Mouse (Mus musculus) monocyte, adult 5-6 weeks (primary cell): Measurements from ENCODE around the gene Fam131a. TPM values are rescaled to one million over a fixed set of nuclear protein-coding genes. Genes with fewer than 3 reads are reported as not detected.

Experiments used
- ATAC-seq: fragments of 153-309, 156-312 bp; replicated peaks from 2 replicates; pipeline ENCODE4 v1.8.0; 2017; ENCODE audit warnings: mild to moderate bottlenecking; ENCODE audit not compliant: low TSS enrichment, insufficient number of reproducible peaks, severe bottlenecking, poor library complexity, low FRiP score
- total RNA-seq: library from RNA; stranded (forward); fragments of 200-1000, 200-491, 200-594 nt; gene quantifications from 3 replicates; pipeline ENCODE4 v1.2.3, GENCODE M21; 2017

Gene Fam131a
- total RNA-seq, 1 experiment from 2014 or later, result 5.8 TPM

DNA sequence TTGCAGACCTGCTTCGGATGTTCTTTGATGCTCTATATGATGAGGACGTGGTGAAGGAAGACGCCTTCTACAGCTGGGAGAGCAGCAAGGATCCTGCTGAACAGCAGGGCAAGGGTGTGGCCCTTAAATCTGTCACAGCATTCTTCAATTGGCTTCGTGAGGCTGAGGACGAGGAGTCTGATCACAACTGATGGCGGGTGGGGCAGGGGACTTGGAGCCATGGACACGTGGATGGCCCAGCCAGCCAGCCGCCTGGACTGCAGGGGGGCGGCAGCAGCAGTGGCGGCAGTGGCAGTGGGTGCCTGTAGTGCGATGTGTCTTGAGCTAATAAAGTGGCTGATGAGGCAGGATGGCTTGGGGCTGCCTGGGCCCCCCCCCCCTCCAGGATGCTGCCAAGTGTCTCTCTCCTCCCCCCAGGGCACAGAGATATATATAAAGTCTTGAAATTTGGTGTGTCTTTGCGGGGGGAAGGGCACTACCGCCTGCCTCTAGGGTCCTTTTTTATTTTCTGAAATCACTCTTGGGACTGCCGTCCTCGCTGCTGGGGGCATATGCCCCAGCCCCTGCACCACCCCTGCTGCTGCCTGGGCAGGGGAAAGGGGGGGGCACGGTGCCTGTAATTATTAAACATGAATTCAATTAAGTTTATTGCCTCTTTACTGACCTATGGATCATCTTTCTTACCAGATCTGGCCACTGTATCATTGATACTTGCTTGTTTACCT, 638 bp upstream of the Fam131a start:
- no peak for ATAC-seq

- 0 out of 2 replicates have a peak, but pooled peaks have one; percentile 28 for ATAC-seq
Observed at GRCm38 (mm10) chr16:20694781-20695180, 1.7 kb downstream of the Fam131a start.

GRCm38 (mm10) chr16:20695622-20696323, 2.7 kb downstream of the Fam131a start:
- ATAC-seq, result no peak

- ATAC-seq, result no peak
Observed at GRCm38 (mm10) chr16:20699266-20699665, 6.2 kb downstream of the Fam131a start.

DNA sequence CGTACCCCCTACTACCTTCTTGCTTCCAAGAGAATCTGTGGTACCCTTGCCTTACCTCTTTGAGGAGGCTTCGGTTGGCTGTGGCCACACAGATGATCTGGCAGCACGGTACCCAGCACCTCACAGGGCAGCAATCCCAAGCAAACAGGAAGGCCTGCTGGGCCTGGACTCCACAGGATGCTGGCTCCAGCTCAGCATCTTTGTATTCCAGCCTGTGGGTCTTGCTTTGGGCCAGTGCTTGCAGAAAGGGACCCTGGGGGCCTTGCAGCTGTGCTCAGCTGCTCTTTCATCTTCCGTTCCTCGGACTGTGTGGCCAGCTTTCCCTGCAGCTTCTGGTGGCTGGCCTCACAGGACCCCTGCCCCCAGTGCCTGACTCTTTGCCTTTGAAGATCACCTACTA, 7.0 kb downstream of the Fam131a start:
- ATAC-seq, result no peak

- ATAC-seq, result no peak
Observed at GRCm38 (mm10) chr16:20701316-20701715, 8.3 kb downstream of the Fam131a start.

DNA sequence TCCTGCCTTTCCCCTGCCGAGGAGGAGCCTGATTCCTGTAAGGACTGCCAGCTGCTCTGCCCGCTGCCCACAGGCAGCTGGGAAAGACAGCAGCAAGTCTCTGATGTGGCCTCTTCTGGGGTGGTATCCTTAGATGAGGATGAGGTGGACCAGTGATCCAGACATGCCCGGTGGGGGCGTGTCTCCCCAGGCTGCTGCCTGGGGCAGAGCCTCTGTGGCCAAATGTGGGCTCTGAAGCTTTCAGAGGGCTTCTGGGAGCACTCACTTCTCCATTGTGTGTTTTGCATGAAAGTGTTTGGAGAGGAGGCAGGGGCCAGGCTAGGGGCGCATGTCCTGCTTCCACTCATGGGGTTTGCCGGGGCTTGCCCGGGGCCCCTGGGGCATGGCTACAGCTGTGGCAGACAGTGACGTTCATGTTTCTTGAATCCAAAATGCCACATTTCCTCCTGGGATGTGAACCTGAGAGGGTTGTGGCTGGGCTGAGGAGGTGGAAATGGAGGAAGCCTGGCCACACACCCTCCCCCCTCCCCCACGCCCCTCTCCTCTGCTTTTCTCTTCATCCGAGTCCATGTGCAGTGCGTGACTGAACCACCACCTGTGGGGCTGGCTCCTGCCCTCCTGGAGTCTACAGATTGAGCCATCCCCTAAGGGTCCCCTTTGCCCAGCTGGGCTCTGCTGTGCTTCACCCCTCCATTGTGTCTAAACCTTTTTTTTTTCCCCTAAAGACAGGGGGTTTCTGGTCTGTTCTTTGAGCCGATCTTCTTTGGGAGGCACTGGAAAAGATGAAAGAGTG, 8.9 kb downstream of the Fam131a start:
- no peak for ATAC-seq

- ATAC-seq, result 0 out of 2 replicates have a peak, but pooled peaks have one; percentile 29
Observed at GRCm38 (mm10) chr16:20702522-20702893, 9.5 kb downstream of the Fam131a start.

- ATAC-seq, result no peak
Observed at GRCm38 (mm10) chr16:20703071-20703470, 10.0 kb downstream of the Fam131a start.

DNA sequence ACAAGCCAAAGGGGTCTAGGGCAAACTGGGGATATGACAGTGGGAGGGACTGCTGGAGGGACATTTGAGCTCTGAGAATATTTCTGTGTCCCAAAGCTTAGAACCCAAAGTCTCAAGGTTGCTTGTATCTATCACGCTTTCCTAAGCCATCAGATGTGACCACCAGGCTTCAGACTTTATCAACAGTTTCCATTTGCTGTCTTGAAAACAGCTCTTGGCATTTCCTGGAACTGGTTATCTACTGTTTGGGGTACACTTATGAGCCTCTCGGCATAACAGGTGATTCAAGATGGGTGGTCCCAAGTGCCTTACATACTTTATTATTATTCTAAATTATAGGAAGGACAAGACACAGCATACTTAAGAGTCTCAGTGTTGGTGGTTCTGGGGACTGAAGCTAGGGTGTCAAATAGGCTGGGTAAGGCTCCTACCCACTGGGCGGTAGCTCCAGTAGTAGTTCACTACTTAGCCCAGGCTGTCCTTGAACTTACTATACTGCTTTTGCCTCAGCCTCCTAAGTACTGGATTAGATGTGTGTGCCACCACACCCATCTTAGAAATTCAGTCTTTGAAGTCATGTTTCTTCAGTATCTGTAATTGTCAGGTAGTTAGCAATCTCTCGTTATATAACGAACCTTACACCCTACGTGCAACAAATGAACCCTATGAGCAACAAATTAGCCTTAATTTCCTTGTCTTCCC, 10.8 kb downstream of the Fam131a start:
- no peak for ATAC-seq

DNA sequence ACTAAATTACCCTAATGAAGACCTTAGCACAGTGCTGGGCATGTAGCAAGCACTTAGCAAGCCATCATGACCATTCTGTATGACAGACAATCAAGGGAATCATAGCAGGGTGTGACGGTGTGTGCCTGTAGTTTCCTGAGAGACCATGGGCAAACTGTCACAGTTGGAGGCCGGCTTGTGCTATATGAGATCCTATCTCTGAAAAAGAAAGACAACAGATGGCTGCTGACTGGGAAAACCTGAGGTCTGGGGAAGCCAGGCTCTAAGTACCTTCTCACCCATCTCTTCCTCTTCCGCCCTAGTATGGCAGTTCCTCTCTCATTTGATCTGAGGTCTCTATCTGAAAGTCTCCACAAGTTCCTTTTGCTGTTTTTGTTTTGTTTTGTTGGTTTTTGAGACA, 12.7 kb downstream of the Fam131a start:
- ATAC-seq, result no peak

DNA sequence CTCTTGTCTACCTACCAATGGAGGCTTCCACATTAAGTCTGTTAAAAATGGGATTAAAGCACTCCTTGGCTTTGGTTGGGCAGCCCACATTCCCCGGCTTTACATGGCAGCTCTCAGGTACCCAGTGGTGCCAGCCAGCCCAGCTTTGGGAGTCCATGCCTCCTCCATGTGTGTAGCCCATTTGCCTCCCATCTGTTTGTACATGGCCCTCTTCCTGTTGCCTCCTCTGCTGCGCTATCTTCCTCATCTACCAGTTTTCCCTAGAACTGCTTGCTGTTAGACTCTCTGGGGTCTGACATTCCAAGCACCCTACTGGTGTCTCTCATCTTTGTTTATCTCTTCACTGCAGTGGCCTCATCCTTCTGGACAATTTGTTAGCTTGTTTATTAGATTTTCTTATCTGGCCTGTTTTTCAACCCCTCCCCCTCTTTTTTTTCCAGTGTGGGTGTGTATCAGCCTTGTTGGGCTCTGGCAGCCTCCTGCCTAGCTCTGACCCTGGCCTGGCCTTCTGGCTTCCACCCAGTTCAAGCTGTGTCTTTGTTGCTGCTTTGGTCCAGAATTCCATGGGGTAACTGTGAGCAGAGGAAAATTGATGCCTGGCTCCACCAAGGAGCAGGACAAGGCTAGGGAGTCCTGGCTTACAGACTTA, 13.5 kb downstream of the Fam131a start:
- no peak for ATAC-seq

GRCm38 (mm10) chr16:20708220-20708938, 15.3 kb downstream of the Fam131a start:
- no peak for ATAC-seq

- no peak for ATAC-seq
Observed at GRCm38 (mm10) chr16:20708939-20709734, 16.1 kb downstream of the Fam131a start.

DNA sequence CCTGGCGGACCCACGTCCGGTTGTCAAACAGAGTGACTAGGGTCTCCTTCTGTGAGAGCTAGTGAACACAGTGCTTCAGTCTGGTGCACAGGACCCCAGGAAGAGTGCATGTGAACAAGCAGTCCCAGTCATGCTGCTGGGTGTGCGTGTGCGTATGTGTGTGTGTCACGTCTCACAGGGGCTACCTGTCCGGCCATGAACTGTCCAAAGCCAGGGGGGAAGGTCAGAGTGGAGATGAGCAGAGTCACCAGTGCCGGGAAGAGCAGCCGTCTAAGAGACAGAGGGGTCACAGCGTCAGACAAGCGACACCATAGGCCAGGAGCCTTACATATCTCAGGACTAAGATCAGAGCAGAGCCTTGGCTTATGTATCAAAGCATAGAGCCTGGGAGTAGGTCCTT, 17.3 kb downstream of the Fam131a start:
- ATAC-seq, result no peak

DNA sequence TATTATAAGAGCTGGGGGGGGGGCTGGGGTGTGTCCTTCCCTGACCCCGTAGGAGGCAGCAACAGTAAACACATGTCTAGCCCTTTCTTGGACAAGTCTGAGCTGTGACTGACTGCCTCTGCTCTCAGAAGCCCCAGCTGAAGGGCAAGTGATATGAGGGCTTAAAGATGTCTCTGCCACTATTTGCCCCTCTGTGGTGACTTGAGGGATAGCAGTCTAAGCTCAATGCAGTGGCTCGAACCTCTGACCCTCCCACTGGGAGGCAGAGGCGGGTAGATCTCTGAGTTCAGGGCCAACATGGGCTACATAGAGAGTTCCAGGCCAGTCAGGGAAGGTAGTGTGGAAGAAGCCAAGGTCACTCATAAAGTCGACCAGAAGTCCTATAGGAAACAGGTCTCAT, 17.8 kb downstream of the Fam131a start:
- no peak for ATAC-seq

DNA sequence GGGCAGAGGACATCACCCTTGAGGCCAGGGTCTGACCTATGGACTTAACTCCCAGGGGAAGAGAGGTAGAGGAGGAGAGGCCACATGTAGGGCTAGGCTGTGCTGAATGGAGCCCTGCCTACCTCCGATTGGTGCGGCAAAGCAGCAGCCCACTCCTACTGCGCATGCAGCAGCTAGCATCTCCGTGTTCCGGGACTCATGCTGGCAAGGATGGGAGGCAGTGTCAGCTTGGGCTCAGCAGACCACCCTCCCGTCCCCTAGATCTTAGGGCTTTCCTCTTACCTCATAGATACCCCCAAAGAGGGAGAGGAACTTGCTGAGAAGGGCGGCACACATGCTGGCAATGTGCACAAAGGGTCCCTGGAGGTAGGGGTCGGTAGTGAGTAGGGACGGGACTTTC, 19.1 kb downstream of the Fam131a start:
- no peak for ATAC-seq
